Mouse (Mus musculus) CH12F3 (cell line): ENCODE data around the gene Gm45337.
"Not testable (repeated sequence)": the region's sequence is repeated elsewhere in the genome, so short reads cannot be mapped to it uniquely, and the experiment has no call there.

ENCODE experiments used
- in situ Hi-C: fragments of 300-500 bp; cut with MboI; formaldehyde crosslinking; loops from 2 replicates; pipeline ENCODE4 v1.14.3; 2020; ENCODE audit warnings: low sequenced_read_pairs

Gene Gm45337

DNA sequence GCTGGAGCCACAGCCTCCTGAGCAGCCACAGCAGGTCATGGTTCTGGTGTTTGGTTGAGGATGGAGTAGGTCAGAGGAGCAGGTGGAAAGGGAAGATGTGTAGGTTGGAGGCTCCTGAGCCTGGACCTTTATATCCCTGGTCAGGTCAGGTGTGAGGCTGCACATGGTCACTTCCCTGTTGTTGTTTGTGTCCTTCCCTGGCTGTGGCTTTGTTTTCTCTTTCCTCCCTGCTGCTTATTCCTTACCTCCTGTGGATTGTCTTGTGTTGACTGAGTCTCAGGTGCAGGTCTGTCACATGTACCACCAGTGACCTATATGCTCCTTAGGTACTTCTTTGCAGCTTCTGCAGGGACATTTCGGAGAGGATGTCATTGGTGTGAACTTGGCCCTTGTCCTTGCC is at the start of gene Gm45337:
Gene Gm45337 (minus strand): TSS at position 101 of the 400 bp plus-strand sequence.
- in situ Hi-C loops = no loop called here

DNA sequence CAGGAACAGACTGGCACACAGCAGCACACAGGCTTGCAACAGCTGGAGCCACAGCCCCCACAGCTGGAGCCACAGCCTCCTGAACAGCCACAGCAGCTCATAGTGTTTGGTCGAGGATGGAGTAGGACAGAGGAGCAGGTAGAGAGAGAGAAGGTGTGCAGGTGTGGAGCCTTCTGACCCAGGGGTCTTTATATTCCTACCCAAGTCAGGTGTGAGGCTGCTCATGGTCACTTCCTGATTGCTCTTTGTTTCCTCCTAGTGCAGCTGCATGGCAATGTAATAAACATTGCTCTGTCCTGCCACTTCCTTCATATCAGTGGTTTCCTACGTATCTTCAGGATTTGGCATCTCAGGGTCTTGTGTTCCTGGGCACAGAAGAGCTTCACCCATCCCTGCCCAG is 45.9 kb upstream of the Gm45337 start, which contains the start of gene Gm10153:
Gene Gm10153 (minus strand): TSS at position 101 of the 400 bp plus-strand sequence.
- in situ Hi-C loops = no loop called here

DNA sequence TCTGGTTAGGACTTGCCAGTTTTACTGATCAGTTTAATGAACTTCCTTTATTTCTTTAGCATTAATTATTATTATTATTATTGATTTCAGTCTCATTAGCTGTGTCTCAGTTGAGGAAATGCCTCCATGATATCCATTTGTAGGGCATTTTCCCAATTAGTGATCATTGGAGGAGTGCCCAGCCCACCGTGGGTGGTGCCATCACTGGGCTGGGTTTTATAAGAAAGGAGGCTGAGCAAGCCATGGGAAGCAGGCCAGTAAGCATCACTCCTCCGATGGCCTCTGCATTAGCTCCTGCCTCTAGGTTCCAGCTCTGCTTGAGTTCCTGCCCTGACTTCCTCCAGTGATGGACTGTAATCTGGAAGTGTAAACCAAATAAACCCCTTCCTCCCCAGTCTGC is 43.7 kb upstream of the Gm45337 start:
- in situ Hi-C loops = no loop called here

GRCm38 (mm10) chr7:142181021-142181420 is 36.6 kb upstream of the Gm45337 start:
- in situ Hi-C loops = no loop called here

- in situ Hi-C loops = no loop called here
These were observed 34.3 kb upstream of the Gm45337 start for GRCm38 (mm10) chr7:142178685-142179084.

DNA sequence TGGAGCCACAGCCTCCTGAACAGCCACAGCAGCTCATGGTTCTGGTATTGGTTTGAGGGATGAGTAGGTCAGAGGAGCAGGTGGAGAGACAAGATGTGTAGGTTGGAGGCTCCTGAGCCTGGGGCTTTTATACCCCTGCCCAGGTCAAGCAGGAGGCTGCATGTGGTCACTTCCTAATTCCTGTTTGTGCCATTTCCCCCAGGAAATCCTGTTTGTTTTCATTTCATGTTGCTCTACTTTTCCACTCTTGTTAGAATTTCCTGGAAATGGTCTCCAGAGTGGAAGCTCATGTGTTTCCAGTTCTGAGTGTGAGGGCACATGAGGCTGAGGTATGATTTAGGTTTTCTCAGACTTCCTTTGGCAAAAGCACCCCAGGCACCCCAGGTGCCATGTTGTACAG is 31.5 kb upstream of the Gm45337 start, which contains the start of gene Krtap5-2:
Gene Krtap5-2 (minus strand): TSS at position 101 of the 400 bp plus-strand sequence.
- in situ Hi-C loops = not testable (repeated sequence)

- in situ Hi-C loops = no loop called here
These were observed 25.4 kb upstream of the Gm45337 start for GRCm38 (mm10) chr7:142169836-142170235.

DNA sequence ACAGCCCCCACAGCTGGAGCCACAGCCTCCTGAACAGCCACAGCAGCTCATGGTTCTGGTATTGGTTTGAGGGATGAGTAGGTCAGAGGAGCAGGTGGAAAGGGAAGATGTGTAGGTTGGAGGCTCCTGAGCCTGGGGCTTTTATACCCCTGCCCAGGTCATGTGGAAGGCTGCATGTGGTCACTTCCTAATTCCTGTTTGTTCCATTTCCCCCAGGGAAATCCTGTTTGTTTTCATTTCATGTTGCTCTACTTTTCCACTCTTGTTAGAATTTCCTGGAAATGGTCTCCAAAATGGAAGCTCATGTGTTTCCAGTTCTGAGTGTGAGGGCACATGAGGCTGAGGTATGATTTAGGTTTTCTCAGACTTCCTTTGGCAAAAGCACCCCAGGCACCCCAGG is 21.2 kb upstream of the Gm45337 start, which contains the start of gene Gm4553:
Gene Gm4553 (minus strand): TSS at position 101 of the 400 bp plus-strand sequence.
- in situ Hi-C loops = not testable (repeated sequence)

DNA sequence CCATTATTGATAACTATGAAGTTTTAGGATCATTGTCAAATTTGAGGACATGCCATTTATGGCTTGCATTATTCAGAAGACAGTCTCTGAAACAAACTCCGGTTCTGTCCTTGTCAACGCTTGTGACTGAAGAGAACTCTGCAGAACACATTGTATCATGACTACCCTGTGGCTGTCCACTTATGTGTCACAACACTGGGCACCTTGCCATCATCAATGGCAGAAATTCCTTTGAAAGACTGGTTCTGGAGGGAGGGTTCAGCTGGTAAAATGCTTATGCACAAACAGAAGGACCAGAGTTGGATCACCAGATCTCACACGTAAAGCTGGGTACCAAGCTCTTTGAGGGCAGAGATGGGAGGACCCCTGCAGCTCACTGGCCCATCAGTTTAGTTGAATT is 15.0 kb upstream of the Gm45337 start:
- in situ Hi-C loops = no loop called here

DNA sequence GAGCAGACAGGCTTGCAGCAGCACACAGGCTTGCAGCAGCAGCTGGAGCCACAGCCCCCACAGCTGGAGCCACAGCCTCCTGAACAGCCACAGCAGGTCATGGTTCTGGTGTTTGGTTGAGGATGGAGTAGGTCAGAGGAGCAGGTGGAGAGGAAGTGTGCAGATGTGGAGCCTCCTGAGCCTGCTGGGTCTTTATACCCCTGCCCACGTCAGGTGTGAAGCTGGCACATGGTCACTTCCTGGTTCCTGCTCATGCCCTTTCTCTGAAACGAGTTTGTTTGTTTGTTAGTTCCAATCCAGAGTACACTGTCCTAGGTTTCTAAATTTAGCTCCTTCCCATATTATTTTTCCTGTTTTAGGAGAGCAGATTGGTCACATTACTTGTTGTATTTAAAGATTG is 12.6 kb upstream of the Gm45337 start, which contains the start of gene Gm29735:
Gene Gm29735 (minus strand): TSS at position 101 of the 400 bp plus-strand sequence.
- in situ Hi-C loops = not testable (repeated sequence)

DNA sequence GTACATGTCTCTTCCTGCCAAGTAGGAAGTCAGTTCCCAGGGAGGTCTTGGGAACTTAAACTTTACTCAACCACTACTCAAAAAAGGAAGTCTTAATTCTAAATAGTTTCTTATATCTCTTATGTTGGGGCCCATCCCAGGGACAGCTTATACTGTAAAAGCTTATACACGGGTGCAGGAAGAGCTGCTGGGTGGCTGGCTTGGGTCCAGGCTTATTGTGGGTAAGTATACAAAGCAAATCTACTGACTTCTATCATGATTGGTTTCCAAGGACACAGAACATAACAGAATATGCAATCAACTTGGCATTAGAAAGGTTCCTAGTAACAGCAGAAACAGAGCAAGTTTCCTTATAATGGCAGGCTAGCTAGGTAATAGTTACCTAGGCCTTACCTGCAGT is 10.9 kb upstream of the Gm45337 start:
- in situ Hi-C loops = no loop called here

DNA sequence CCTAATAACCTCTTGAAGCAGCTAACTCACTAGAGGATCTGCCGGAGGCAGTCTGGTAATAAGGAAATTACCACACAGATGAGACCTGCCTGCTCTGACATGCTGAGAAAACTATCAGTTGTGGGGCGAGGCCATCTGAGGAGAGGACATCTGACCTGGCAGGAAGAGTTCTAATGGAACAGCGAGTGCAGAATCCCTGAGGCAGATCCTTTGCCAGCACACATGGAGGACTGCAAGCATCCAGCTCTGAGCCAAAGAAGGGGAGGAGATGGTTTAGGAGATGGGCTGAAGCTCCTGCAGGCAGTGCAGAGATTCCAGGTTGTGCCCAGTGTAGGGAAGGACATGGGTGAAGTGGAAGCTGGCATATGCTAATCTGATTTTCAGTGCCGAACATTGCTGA is 7.8 kb upstream of the Gm45337 start:
- in situ Hi-C loops = no loop called here

- in situ Hi-C loops = no loop called here
These were observed 4.2 kb upstream of the Gm45337 start for GRCm38 (mm10) chr7:142148633-142149032.

DNA sequence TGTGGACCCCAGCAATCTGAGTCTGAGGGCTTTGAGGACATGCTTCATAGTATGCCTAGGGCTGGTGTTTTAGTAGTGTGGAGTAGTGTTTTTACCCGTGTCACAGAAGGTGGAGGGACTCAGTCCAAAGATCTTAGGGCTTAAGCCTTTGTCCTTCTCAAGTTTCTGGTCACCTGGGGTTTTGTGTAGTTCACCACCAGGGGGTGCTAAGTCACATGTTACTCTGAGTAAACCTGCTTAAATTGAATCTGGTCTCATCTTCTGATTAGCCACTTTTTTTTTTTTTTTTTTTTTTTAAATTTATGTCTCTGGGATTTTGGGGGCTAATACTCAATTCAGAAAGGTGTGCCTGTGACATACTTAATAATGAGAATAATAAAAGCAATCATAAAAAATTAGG is 1.6 kb upstream of the Gm45337 start:
- in situ Hi-C loops = no loop called here

DNA sequence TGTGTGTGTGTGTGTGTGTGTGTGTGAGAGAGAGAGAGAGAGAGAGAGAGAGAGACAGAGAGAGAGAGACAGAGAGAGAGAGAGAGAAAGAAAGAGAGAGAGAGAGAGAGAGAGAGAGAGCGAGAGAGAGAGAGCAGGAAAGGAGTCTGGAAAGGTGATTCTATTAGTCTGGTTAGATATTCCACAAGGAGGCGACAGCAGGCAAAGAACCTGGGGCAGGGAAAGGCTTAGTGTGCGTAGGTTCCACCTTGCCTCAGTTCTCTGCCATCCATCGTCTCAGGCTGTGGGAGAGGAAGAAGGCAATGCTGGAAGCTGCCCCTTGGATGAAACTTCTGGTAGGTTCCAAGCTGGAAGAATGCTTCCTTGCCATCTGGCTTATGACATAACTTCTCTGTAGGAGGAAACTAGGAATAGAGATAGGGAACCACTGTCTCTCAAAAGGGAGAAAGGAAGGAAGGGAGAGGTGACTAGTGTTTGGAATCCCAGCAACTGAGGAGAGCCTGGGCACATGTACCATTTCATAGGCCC is 1.1 kb upstream of the Gm45337 start:
- in situ Hi-C loops = no loop called here

DNA sequence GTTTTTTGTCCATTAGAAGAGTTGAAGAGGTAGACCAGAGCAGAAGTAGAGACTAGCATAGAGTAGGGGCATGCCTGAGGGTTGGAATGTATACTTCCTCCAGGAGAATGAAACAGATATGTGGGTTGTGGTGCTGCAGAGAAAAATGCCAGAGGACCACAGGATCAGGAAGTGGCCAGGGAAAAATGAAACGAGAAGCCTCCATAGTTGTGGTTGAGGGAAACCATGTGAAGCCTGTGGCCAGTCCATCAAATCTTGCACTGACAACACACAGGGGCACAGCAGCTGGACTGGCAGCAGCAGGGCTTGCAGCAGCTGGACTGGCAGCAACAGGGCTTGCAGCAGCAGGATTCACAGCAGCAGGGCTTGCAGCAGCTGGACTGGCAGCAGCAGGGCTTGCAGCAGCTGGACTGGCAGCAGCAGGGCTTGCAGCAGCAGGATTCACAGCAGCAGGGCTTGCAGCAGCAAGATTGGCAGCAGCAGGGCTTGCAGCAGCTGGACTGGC is 849 bp downstream of the Gm45337 start:
- in situ Hi-C loops = not testable (repeated sequence)

DNA sequence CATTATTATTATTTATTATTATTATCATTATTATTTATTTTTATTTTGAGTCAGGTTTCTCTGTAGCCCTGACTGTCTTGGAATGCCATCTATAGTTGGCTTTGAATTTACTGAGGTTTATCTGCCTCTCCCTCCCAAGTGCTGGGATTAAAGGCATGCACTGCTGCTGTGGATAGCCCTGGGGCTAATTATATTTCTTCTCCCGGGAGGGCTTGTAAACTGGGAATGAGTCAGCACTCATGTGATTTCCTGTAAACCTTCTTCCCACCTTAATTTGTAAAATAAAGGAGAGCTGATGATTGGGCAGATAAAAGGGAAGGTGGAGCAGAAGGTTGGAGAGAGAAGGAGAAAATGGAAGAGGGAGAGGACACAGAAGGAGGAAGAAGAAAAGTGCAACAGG is 3.7 kb downstream of the Gm45337 start:
- in situ Hi-C loops = no loop called here

GRCm38 (mm10) chr7:142135934-142136333 is 8.5 kb downstream of the Gm45337 start, which contains the start of gene Gm39115:
TSS of gene Gm39115 (minus strand) at chr7:142136034.
- in situ Hi-C loops = not testable (repeated sequence)

DNA sequence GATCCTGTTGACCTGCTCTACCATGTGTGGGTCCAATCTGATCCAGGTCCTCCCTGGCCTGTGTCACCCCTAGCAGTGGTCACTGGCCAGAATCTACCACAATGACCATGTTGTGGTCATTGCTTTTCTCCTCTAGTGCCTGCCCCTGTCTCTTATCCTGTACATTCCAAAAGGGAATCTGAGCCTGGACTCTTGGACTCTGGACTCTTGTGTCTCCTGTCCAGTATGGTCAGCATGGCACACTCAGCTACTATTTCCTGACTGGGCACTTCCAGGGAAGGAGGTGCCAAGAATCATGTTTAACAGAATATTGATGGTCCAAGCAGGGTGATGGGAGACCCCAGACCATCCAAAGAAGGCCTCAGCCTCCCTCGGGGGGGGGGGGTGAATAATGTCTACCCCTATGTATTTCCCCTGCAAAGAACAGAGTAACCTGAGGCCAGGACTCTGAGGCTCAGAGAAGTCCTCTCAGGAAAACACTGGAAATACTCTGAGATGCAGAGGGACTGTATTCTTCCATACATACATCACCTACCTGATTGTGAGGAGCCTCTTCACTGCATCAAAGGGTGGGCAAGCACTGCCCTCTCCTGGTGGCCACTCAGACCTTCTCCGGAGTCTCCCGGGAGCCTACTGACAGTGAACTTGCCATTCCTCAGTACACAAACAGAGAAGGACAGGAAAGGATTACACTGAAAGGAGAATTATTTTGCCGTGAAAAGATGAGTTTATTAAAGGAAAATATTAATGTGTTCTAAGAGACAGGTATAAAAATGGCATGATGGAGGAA is 10.0 kb downstream of the Gm45337 start:
- in situ Hi-C loops = no loop called here

DNA sequence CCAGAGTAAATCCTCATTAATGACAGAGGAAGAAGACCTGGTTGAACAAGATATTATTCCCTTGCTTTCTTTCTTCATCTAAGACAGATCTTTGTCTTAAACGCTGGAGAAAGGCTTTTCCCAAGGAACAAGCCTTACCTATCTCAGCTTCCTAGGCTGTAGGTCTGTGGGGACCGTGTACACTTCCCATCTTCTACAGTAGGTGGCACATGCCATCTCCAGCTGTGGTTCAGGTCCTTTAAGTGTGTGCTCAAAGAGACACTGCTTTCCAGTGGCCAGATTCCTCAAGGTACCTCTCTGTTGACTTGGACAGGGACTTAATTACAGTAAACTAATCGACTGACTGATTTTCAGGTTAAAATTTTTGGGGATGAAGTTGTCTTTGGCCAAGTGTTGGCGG is 15.6 kb downstream of the Gm45337 start:
- in situ Hi-C loops = no loop called here

DNA sequence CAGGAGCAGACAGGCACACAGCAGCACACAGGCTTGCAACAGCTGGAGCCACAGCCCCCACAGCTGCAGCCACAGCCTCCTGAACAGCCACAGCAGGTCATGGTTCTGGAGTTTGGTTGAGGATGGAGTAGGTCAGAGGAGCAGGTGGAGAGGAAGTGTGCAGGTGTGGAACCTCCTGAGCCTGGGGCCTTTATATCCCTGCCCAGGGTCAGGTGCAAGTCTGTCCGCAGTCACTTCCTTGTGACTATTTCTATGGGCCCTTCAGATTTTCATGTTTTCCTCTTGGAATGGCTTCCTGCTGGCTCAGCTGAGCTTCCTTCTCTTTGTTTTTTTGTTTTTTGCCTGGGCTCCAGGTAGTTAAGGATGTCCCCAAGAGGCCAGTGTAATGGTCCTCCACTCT is 23.8 kb downstream of the Gm45337 start, which contains the start of gene Gm45618:
Gene Gm45618 (minus strand): TSS at position 101 of the 400 bp plus-strand sequence.
- in situ Hi-C loops = not testable (repeated sequence)

GRCm38 (mm10) chr7:142119632-142120031 is 24.8 kb downstream of the Gm45337 start:
- in situ Hi-C loops = no loop called here
